13 mouse cellular contexts compared by ENCODE assay signal in the genomic region with DNA sequence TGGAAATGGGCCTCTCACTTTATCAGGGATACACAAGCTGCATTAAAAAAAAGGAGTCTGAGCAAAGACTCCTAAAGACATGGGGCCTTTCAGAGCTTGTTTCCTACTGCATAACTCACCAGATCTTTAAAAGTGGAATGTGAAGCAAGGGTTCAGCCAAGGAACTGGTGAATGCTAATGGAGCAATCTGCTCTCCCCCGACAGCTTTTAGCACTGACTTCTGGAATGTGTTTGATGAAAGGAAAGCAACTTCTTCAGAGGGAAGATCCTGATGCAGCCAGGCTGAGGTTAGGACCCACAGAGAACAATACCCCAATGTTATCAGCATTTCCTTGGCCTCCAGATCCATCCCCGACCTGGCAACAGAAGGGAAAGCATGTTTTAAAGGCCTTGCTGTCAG.
"Had no signal": no experiment of that assay in that cellular context is flagged by ENCODE, and none has a peak within 500 bp of the region (broad histone marks: within the 10 kb centered on the region; RNA-seq: fewer than 3 reads in every experiment).

No protein-coding gene starts in this region.

- DNase-seq: kidney, adult 8-10 months; kidney, postnatal 14 days; layer of hippocampus, adult 9-11 months; layer of hippocampus, postnatal 36 days; midbrain, embryonic 14.5 days; right cerebral cortex, adult 18-20 months; right cerebral cortex, postnatal 25 days had no signal

- H3K4me2 ChIP-seq: limb, embryonic 12.5 days; liver, embryonic 11.5 days; neural tube, embryonic 15.5 days had no signal

- H3K27me3 ChIP-seq: limb, embryonic 12.5 days; neural tube, embryonic 15.5 days had no signal

- H3K27ac ChIP-seq: limb, embryonic 12.5 days; midbrain, embryonic 10.5 days; neural tube, embryonic 15.5 days had no signal

- H3K9me3 ChIP-seq: limb, embryonic 12.5 days; midbrain, embryonic 10.5 days; neural tube, embryonic 15.5 days had no signal

- H3K4me1 ChIP-seq: neural tube, embryonic 15.5 days had no signal

- H3K4me3 ChIP-seq: limb, embryonic 12.5 days; midbrain, embryonic 10.5 days; myocyte; neural tube, embryonic 15.5 days had no signal

- H3K36me3 ChIP-seq: limb, embryonic 12.5 days; midbrain, embryonic 10.5 days; neural tube, embryonic 15.5 days had no signal

- H3K9ac ChIP-seq: limb, embryonic 12.5 days; neural tube, embryonic 15.5 days had no signal

- ATAC-seq: intestine, postnatal 0 days had no signal
